Mouse (Mus musculus) A20 (cell line): ENCODE results near the gene Prdx2.

Experiments used
- DNase-seq: peaks from one replicate; pipeline ENCODE4 v3.0.0-alpha.2; 2011; ENCODE audit warnings: low read depth, low spot score

Prdx2 gene

GRCm38 (mm10) chr8:84978248-84978940, 9.0 kb downstream of the Prdx2 start, which contains the start of gene Junb:
Gene Junb (minus strand): TSS chr8:84978718.
- peak; percentile 96 for DNase-seq

GRCm38 (mm10) chr8:84979599-84980421, 10.4 kb downstream of the Prdx2 start:
- DNase-seq: peak; percentile 99

GRCm38 (mm10) chr8:84980622-84981358, 11.4 kb downstream of the Prdx2 start:
- peak; percentile 83 for DNase-seq

GRCm38 (mm10) chr8:84981644-84982498, 12.5 kb downstream of the Prdx2 start:
- peak; percentile 44 for DNase-seq

- peak; percentile 82 for DNase-seq
Observed at GRCm38 (mm10) chr8:84982499-84983011, 13.2 kb downstream of the Prdx2 start.

- peak; percentile 35 for DNase-seq
Observed at GRCm38 (mm10) chr8:84984294-84985048, 15.1 kb downstream of the Prdx2 start.

GRCm38 (mm10) chr8:84985049-84985683, 15.8 kb downstream of the Prdx2 start:
- peak; percentile 64 for DNase-seq

- peak; percentile 98 for DNase-seq
Observed at GRCm38 (mm10) chr8:84985684-84986378, 16.4 kb downstream of the Prdx2 start.

GRCm38 (mm10) chr8:84986379-84986945, 17.1 kb downstream of the Prdx2 start:
- no peak for DNase-seq

GRCm38 (mm10) chr8:84987388-84987787, 18.0 kb downstream of the Prdx2 start:
- no peak for DNase-seq

- DNase-seq: no peak
Observed at GRCm38 (mm10) chr8:84987903-84988302, 18.5 kb downstream of the Prdx2 start.

- DNase-seq: peak; percentile 62
Observed at GRCm38 (mm10) chr8:84989311-84989731, 19.9 kb downstream of the Prdx2 start.

GRCm38 (mm10) chr8:84989810-84990209, 20.4 kb downstream of the Prdx2 start:
- DNase-seq: peak; percentile 93

GRCm38 (mm10) chr8:84990349-84990748, 21.0 kb downstream of the Prdx2 start, which contains the start of gene Hook2:
Gene Hook2 (plus strand): TSS chr8:84990603.
- DNase-seq: peak; percentile 99

- DNase-seq: no peak
Observed at GRCm38 (mm10) chr8:84990836-84991235, 21.4 kb downstream of the Prdx2 start.

GRCm38 (mm10) chr8:84994375-84994774, 25.0 kb downstream of the Prdx2 start:
- no peak for DNase-seq

GRCm38 (mm10) chr8:84995680-84996079, 26.3 kb downstream of the Prdx2 start:
- no peak for DNase-seq

- DNase-seq: no peak
Observed at GRCm38 (mm10) chr8:84996978-84997377, 27.6 kb downstream of the Prdx2 start.
